Mouse (Mus musculus): Measurements from ENCODE around the gene Ncoa4.

DNA sequence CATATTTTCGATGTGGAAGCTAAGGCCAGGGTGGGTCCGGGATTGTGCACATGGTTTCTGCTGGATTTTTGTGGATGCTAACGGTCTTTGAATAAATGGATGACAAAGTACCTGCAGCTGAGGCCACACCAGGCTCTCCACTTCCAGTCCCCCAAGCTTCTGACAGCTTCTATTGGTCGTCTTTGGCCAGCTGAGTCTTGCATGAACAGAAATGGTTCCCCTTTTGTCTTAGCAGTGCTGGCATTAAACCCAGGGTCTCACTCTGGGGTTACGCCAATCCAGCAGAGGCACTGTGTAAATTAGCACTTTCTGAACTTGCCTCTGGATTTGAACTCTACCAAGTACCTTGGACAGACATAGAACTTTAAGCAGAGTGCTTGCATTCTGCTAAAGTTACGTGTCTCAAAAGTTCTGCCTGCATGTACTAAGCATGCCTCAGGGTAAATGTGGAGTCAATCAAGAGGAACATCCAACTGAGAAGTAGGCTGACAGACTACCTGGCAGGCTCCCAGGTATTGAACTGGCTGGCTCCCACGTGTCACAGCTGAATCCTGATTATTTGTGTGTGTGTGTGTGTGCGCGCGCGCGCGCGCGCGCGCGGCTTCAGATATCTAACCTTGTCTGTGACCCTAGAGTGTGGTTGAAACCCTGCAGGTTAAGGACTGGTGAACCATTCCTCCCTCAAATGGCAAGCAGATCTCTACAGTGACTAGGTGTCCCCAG lies 7.3 kb upstream of the Ncoa4 start:
- TF ChIP-seq CTCF (IDR thresholded peaks at IDR 0.05; ENCODE audit: borderline replicate concordance, control insufficient read depth, extremely low read depth, insufficient read depth, low read length, poor library complexity) (no peak), POLR2A (IDR thresholded peaks at IDR 0.05; ENCODE audit: control insufficient read depth, extremely low read depth, insufficient read depth, low read length, poor library complexity) (no peak)

Measured in thymus, adult 2 months (tissue).